Mouse (Mus musculus): ENCODE measurements around the gene Cryba4.

The Cryba4 gene

GRCm38 (mm10) chr5:112206543-112207255, 45.6 kb downstream of the Cryba4 start:
- no peak for DNase-seq (ENCODE audit: low read depth, low spot score)

GRCm38 (mm10) chr5:112199656-112200055, 52.7 kb downstream of the Cryba4 start:
- no peak for DNase-seq (ENCODE audit: low read depth, low spot score)

Measured in forelimb bud, embryonic 11.5 days (tissue).